Mouse (Mus musculus): ENCODE results near the gene Vps41.

- TF ChIP-seq POLR2A (IDR thresholded peaks at IDR 0.05; ENCODE audit: control insufficient read depth, extremely low read depth, insufficient read depth, low read length, poor library complexity) (no peak), CTCF (IDR thresholded peaks at IDR 0.05; ENCODE audit: borderline replicate concordance, control insufficient read depth, extremely low read depth, insufficient read depth, low read length, poor library complexity) (no peak)
Observed at GRCm38 (mm10) chr13:18716707-18717106, 379 bp upstream of the Vps41 start.

Measured in thymus, adult 2 months (tissue).